Mouse (Mus musculus) lung, adult 2 months (tissue): ENCODE measurements around the gene Celf5. TPM values are rescaled to one million over a fixed set of nuclear protein-coding genes. Genes with fewer than 3 reads are reported as not detected.

Experiments used
- DNase-seq: peaks from one replicate; pipeline ENCODE4 v3.0.0; 2022
- H3K4me1 ChIP-seq: fragments of 200-500 bp; 2 replicates; pipeline ENCODE4 v1.6.1; 2011; ENCODE audit warnings: low read length; ENCODE audit not compliant: control insufficient read depth, insufficient read depth
- H3K4me3 ChIP-seq: fragments of 200-500 bp; replicated peaks from 2 replicates; pipeline ENCODE3; 2011; ENCODE audit warnings: low read depth, mild to moderate bottlenecking, control low read depth, low read length; ENCODE audit errors: extremely low read depth
- CTCF ChIP-seq: fragments of 200-500 bp; IDR thresholded peaks from 2 replicates; pipeline ENCODE4 v1.5.1; 2011; ENCODE audit warnings: mild to moderate bottlenecking, low read length, control low read depth; ENCODE audit not compliant: insufficient read depth
- POLR2A ChIP-seq: fragments of 200-500 bp; IDR thresholded peaks from 2 replicates; pipeline ENCODE4 v1.6.1; 2011; ENCODE audit warnings: low read depth, mild to moderate bottlenecking, control low read depth, low read length, borderline replicate concordance; ENCODE audit errors: extremely low read depth
- WGBS: fragments of 180-500 bp; shearing (Covaris S2); methylation state at CpG from one replicate; pipeline ENCODE4 v1.1.7; 2018; 5-methylcytosine and 5-hydroxymethylcytosine counted together
- polyA plus RNA-seq: library from polyadenylated mRNA; depleted of rRNA; stranded (reverse); fragments of >200 nt; gene quantifications from 2 replicates; pipeline ENCODE4 v1.2.3, GENCODE M21; 2012

Celf5 gene
- polyA plus RNA-seq, 1 experiment, result 0.92 TPM

DNA sequence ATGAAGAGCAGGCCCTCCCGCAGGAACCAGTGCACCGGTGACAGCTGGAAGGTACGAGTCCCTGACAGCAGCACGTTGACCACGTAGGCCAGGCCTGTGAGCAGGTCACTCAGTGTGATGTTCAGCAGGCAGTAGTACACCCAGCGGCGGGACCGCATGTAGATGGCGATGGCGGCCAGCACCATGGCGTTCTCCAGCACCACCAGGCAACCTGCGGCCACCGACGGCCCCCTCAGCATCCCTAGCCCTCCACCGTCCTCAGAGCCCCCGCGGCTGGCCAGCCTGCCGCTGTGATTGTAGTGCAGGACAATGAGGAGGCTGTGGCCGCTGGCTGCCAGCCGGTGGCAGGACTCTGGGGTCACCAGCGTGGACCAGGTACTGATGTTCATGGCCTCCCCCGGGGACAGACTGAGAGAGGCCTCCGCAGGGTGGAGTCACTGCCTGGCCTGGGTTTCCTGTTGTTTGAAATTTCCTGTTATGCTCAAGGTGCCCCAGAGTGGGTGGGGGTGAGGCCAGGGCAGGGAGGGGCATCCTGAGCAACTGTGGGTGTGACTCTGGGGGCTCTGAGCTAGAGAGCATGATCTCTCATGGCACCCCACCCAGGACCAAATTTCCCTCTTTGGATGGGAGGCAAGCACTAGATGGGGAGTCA, 16.9 kb upstream of the Celf5 start:
- TF ChIP-seq CTCF, result no peak
- TF ChIP-seq POLR2A, result peak; percentile 77; the same call in 1 of the 2 replicates
- Histone ChIP-seq H3K4me3 (peak overlapping the region; percentile 56), H3K4me1 (peaks cover 10% of the 10 kb centered on the region)
- 41% methylated on average over 23 of the region's 23 CpGs for WGBS
- no peak for DNase-seq

DNA sequence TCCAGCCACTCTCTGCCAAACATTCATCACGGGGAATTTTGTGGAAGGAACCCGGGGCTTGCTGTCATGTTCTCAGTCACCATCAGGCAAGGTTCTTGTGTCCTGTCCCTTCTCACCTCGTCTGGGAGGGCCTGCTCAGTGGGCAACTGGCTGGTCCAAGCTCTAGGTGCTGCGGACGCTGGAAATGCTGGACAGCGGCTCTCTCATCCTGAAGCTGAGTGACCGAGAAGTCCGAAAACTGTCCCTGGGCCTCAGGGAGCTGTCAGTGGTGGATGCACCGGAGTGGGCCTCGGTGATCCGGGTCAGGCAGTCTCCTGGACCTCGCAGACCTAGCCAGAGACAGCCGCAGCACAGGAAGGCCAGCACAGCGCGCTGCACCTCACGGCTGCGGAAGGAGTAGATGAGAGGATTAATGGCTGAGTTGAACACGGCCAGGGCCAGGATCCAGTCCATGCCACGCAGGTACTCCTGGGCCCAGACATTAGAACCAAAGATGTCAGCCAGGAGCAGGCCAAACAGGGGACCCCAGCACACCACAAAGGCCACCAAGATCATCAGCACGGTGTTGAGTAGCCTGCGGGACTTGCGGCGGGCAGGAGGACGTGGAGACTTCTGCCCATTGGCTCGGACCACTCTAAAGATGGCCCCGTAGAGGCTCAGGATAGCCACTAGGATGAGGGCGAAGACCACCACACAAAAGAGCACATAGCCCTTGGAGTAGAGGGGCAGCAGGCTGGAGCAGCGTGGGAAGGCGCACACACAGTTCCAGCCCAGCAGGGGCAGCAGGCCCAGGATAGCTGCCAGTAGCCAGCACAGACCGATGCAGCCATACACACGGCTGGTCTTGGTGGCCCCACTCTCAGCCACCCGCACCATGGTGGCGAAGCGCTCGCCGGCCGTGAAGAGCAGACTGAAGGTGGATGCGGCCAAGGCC, 16.1 kb upstream of the Celf5 start:
- peak overlapping the region; percentile 56 for H3K4me3 ChIP-seq
- WGBS, result 57% methylated on average over 38 of the region's 38 CpGs
- peaks cover 10% of the 10 kb centered on the region for H3K4me1 ChIP-seq
- no peak for DNase-seq
- TF ChIP-seq CTCF, result no peak
- no peak for TF ChIP-seq POLR2A

DNA sequence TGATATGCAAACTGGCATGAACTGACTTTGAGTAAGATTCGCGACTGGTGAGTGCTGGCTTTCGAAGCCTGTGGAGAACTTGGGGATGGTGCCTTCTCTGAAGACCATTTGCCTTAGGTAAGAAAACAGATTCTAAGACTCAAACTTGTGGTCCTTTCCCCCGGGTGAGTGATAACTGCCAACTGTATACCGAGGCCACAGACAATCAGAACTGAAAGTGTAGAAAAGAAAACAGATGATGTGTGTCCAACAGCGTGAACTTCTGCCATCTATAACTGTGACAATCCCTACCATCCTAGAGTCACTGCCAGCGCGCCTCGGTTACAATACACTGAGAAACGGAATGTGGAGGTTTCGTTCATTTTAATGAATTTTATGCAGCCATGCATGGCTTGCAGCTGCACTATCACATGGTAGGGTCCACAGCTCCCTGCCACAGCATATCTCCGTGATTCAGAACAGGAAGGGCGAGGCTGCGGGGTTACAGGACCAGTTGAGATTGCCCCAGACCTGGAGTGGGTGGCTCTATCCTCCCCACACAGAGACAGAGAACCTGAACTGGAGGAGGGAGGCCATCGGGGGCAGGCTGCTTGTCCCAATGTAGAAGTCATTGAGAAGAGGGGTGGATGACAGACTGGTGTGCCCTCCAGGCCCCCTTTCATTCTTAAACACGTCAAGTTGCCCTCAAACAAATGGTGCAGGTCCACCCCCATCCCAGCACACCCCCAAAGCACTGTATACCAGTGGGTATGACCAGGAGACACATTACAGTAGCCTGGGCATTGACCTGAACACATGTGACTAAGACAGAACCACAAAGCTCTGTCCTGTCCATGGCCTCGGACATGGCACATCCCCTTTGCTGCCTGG, 15.1 kb upstream of the Celf5 start:
- peaks cover 10% of the 10 kb centered on the region for H3K4me1 ChIP-seq
- 61% methylated on average over 17 of the region's 17 CpGs for WGBS
- TF ChIP-seq POLR2A, result no peak
- TF ChIP-seq CTCF, result no peak
- peak overlapping the region; percentile 56 for H3K4me3 ChIP-seq
- no peak for DNase-seq

DNA sequence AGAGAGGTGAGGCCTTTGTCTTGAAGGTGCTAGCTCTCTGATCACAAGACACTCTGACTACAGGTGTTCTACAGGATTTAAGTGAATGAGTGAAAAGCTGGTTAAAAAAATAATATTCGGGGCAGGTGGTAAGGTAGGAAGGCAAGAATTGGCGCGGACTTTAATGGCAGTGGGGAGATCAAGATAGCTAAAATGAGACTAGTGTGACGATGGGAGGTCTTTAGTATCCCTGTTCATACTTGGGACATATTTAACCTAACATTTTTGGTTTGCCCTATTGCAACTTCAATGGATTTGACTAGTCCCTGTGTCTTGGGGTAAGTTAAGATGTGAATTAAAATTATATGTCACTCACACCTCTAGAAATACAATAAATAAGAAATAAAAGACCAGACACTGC, 14.5 kb upstream of the Celf5 start:
- peak overlapping the region; percentile 12 for H3K4me3 ChIP-seq
- WGBS, result 19% methylated on average over 4 of the region's 4 CpGs

DNA sequence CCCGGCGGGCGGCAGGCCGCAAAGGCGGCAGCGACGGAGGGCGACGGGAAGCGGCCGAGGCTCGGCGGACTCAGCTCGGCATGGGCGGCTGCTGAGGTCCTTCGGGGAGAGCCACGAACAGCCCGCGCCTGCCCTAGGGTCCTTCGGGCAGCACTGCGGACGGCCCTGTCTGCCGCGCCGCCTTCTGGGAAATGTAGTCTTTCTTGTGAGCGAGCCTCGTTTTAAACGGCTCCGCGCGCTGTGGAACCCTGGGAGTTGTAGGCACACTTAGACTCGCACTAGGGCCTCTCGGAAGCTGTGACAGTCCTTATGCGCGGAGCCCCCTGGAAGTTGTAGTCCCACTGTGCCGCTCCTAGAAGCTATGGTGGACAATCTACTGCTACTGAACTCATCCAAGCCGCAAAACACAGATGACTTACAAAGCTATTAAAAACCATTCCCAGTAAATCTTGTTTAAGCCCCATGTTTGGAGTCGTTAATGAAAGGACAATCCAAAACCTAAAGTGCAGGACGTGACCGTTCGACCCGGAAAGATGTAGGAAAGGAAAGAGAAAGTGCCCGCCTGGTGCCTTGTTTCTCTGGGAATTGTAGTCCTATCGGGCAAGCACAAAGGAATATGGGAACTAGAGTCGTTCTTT, 13.9 kb upstream of the Celf5 start, which contains the start of gene Ncln:
Ncln (minus strand) TSS at position 129 of the 638 bp plus-strand sequence.
- DNase-seq, result peak; percentile 97
- WGBS, result under 1% methylated on average over 45 of the region's 45 CpGs
- TF ChIP-seq CTCF, result no peak
- TF ChIP-seq POLR2A, result peak; percentile 54; the same call in 1 of the 2 replicates
- Histone ChIP-seq H3K4me1 (peaks cover 10% of the 10 kb centered on the region), H3K4me3 (peak within 1 kb of the TSS; percentile 89)

More for the DNA sequence above, 14.5 kb upstream of the Celf5 start:
- DNase-seq, result no peak
- TF ChIP-seq CTCF (no peak), POLR2A (no peak)
- peaks cover 10% of the 10 kb centered on the region for H3K4me1 ChIP-seq

DNA sequence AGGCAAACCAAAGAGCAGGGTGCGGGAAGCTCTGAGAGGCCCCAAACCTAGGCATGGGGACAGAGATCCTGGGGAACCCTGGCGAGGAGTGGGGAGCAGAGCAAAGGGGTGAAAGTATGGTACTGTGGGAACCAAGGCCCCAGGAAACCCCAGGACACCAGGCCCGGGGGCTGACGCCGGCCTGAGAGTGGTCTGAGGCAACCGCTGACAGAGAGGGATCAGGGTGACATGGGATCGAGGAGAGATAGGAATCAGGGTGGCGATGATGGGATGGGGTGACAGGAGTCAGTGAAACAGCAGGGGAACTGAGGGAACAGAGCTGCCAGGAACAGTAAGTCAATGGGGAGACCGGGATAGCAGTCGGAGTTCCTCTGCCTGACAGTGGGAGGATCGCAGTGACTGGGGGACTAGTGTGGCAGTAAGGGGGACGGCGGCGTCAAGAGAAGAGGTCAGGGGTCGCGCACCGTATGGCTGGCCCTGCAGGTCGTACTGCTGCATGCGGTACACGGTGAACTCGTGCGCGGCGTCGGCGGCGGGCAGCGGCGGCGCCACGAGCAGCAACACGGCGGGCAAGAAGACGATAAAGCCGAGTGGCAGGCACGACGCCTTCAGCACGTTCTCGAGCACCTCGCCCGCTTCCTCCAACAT, 13.2 kb upstream of the Celf5 start:
- no peak for TF ChIP-seq POLR2A
- no peak for TF ChIP-seq CTCF
- H3K4me3 ChIP-seq, result peak overlapping the region; percentile 89
- DNase-seq, result no peak
- 1% methylated on average over 41 of the region's 41 CpGs for WGBS
- peaks cover 10% of the 10 kb centered on the region for H3K4me1 ChIP-seq

DNA sequence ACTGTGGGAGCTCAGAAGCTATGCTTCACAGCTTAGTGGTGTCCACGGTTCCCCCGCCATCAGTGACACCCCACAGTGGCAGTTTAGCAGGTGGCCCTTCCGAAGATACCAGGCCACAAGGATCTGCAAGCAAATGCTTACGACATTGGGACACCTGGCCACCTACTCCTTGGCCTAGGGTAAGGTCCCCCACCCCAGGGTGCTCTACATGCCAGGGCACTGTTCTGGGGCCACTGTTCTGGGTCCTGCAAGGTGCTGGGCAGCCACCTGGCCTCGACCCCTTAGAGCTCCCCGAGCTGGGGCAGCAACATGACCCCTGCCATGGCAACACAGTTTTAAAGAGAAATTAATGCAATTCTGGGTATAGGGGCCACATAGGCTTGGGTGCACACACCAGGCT, 12.6 kb upstream of the Celf5 start:
- WGBS, result 64% methylated on average over 6 of the region's 6 CpGs
- H3K4me3 ChIP-seq, result no peak overlapping the region
- TF ChIP-seq POLR2A (no peak), CTCF (no peak)

DNA sequence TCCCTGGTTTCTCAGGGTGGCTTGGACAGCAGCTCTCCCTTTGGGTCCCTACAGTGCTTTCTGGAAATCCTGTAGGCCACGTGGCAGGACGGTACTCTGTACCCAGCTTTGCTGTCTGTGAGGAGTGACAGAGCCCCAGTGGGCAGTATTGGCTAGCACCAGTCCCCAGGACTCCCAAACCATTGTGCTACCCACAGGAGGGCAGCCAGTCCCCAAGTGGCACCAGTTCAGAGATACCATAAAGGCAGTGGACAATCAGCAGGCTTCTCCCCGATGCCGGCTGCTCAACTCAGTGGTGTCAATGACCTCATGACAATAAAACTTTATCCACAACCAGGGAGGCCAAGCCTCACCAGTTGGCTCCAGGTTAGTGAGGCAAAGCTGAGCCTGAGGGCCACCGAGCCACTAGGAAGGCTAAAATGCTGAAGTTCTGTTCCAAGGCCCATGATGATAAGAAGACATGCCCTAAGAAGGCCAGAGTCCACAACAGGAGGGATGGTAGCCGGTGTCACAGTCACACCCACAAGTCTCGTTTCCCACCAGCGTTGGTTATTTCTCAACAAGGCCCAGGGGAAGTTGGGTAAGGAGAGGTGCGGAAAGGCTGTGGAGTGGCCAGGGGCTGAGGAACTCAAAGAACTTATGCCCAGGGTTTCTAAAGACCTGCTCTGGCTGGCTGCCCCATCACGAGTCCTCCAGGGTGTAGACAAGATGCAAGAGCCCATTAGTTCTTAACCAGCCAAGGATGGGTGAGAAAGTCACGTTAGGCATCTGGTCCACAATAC, 11.9 kb upstream of the Celf5 start:
- Histone ChIP-seq H3K4me1 (peaks cover 10% of the 10 kb centered on the region), H3K4me3 (no peak overlapping the region)
- TF ChIP-seq CTCF (no peak), POLR2A (no peak)
- no peak for DNase-seq
- 82% methylated on average over 11 of the region's 11 CpGs for WGBS

More for the DNA sequence above, 12.6 kb upstream of the Celf5 start:
- H3K4me1 ChIP-seq, result peaks cover 10% of the 10 kb centered on the region
- no peak for DNase-seq
